Mouse (Mus musculus) adrenal gland, adult 2 months (tissue): ENCODE results near the gene Iqcd. TPM values are rescaled to one million over a fixed set of nuclear protein-coding genes. Genes with fewer than 3 reads are reported as not detected.

Source experiments
- DNase-seq: peaks from one replicate; pipeline ENCODE4 v3.0.0; 2021
- long read RNA-seq: library from polyadenylated mRNA; stranded (forward); transcript quantifications from one replicate; pipeline ENCODE4 v2.0.0, GENCODE M21; 2021
- polyA plus RNA-seq: library from polyadenylated mRNA; depleted of rRNA; stranded (reverse); fragments of >200 nt; gene quantifications from 2 replicates; pipeline ENCODE4 v1.2.3, GENCODE M21; 2012; rRNA removed
- total RNA-seq, 2 experiments: library from RNA; stranded (reverse); gene quantifications; 2 replicates each; pipeline ENCODE4 v1.2.3; 2021

Iqcd gene
- total RNA-seq (under 1 TPM; 0.29 to 0.55 TPM), polyA plus RNA-seq (0.29 and 0.49 TPM in 2 replicates)
- long read RNA-seq = 0 reads

GRCm38 (mm10) chr5:120588569-120589094 is at the start of gene Iqcd, which contains the start of gene Tpcn1:
Gene Iqcd, plus strand, starts transcription at chr5:120589016.
Gene Tpcn1, minus strand, starts transcription at chr5:120588673.
- DNase-seq = peak; percentile 99

GRCm38 (mm10) chr5:120548236-120548850 is 40.5 kb upstream of the Iqcd start:
- DNase-seq = peak; percentile 44

- DNase-seq = no peak
Measured at GRCm38 (mm10) chr5:120550137-120550536, 38.7 kb upstream of the Iqcd start.

GRCm38 (mm10) chr5:120550673-120551072 is 38.1 kb upstream of the Iqcd start:
- no peak for DNase-seq

GRCm38 (mm10) chr5:120555871-120556270 is 32.9 kb upstream of the Iqcd start:
- DNase-seq = no peak

GRCm38 (mm10) chr5:120558041-120558440 is 30.8 kb upstream of the Iqcd start:
- DNase-seq = no peak

GRCm38 (mm10) chr5:120558762-120559161 is 30.1 kb upstream of the Iqcd start:
- DNase-seq = peak; percentile 49

GRCm38 (mm10) chr5:120560129-120560615 is 28.6 kb upstream of the Iqcd start:
- no peak for DNase-seq

GRCm38 (mm10) chr5:120560616-120561311 is 28.1 kb upstream of the Iqcd start:
- peak; percentile 84 for DNase-seq

- DNase-seq = peak; percentile 81
Measured at GRCm38 (mm10) chr5:120562956-120563913, 25.6 kb upstream of the Iqcd start.

GRCm38 (mm10) chr5:120563914-120564311 is 24.9 kb upstream of the Iqcd start:
- DNase-seq = no peak

- DNase-seq = peak; percentile 38
Measured at GRCm38 (mm10) chr5:120565171-120565905, 23.5 kb upstream of the Iqcd start.

- peak; percentile 49 for DNase-seq
Measured at GRCm38 (mm10) chr5:120566101-120566500, 22.7 kb upstream of the Iqcd start.

GRCm38 (mm10) chr5:120566681-120567252 is 22.0 kb upstream of the Iqcd start:
- DNase-seq = no peak

- peak; percentile 86 for DNase-seq
Measured at GRCm38 (mm10) chr5:120567253-120567701, 21.5 kb upstream of the Iqcd start.

- DNase-seq = peak; percentile 26
Measured at GRCm38 (mm10) chr5:120567761-120568211, 21.0 kb upstream of the Iqcd start.

- DNase-seq = peak; percentile 49
Measured at GRCm38 (mm10) chr5:120568336-120568768, 20.5 kb upstream of the Iqcd start.

- peak; percentile 60 for DNase-seq
Measured at GRCm38 (mm10) chr5:120568964-120569363, 19.9 kb upstream of the Iqcd start.

GRCm38 (mm10) chr5:120569791-120570190 is 19.0 kb upstream of the Iqcd start:
- no peak for DNase-seq

- DNase-seq = no peak
Measured at GRCm38 (mm10) chr5:120570289-120570897, 18.4 kb upstream of the Iqcd start.
